Mouse (Mus musculus) embryonic stem cell, embryonic (primary cell): ENCODE measurements around the gene Trabd2b.

Experiments
- CTCF ChIA-PET, 4 experiments: fragments of 300-600 bp in 2 of 4; fragments of 350-600 bp in 2 of 4; sonication (Branson Sonifier 250); formaldehyde crosslinking; loops; one replicate each; lab custom pipeline; 2022; ENCODE audit warnings: inconsistent platforms in 2 of 4; lab: Charles Lee
- POLR2A ChIA-PET, 4 experiments: fragments of 300-600 bp in 2 of 4; fragments of 350-600 bp in 2 of 4; sonication (Branson Sonifier 250); formaldehyde crosslinking; loops; one replicate each; lab custom pipeline; 2022; ENCODE audit warnings: antibody characterized with exemption in 4 of 4, inconsistent platforms in 1 of 4; lab: Charles Lee

Gene Trabd2b

GRCm38 (mm10) chr4:114515330-114515771 is 108.8 kb downstream of the Trabd2b start:
- ChIA-PET POLR2A (no interaction called here), CTCF (interaction anchor here in 1 of 4 experiments (0.6 kb wide), 1 partner anchor 65 kb away, joined by 3 read pairs; no protein-coding TSS in a partner anchor)

DNA sequence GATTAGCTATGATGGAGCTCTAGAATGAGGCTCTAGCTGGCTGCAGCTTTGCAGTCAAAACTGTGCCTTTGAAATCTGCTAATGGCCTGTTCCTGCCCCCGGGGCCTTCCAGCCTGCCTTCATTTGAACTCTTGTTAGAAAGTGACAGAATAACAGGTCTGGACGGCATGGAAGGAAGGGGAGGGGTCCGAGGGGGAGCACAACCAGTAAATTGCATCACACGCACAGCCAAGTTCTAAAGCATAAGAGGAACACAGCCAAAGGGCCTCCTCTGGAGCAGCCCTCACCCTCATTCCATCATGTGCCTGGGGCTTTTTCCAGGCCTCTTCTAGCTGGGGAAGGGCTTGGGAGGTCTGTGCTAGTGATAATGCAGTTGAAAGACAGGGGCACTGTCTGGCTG is 110.1 kb downstream of the Trabd2b start:
- CTCF ChIA-PET = no interaction called here
- POLR2A ChIA-PET = no interaction called here

DNA sequence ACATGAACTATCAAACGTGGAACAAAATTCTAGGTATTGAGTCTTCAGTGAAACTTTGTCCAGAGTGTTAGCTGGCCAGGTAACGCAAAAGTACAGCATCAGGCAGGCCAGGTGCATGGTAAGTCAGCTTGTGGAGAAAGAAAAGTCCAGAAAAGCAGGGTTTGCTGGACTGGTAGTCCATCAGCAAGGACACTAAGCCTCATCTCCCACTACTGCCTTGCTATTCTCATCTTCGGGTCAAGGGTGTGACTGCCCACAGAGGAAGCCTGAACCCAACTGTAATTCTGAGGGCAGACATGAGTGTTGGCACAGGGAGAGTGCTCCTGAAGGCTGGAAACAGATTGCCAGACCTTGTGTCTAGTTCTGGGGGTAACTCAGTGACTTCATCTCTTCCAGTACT is 111.5 kb downstream of the Trabd2b start:
- POLR2A ChIA-PET = no interaction called here
- CTCF ChIA-PET = no interaction called here

- CTCF ChIA-PET = interaction anchor here in 1 of 4 experiments (0.6 kb wide), 1 partner anchor 159 kb away, joined by 8 read pairs; no protein-coding TSS in a partner anchor
- POLR2A ChIA-PET = no interaction called here
Measured at GRCm38 (mm10) chr4:114518571-114518970, 112.0 kb downstream of the Trabd2b start.

DNA sequence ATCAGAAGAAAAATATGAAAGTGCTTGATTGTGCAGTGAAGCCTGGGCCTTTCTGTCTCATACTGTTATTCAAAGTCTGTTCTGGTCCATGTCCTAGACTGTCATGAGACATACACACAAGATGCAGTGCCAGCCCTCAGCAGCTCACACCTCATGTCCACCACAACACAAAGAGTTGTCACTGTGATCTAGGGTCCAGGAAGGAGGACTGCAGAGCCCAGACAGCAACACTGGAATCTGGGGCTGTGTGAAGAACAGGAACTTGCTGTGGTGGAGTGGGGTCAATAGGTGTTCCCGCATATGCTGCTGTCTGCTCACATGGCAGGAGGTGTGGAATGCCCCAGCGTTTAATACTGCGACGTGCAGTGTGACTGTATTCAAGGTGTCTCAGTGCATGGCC is 112.8 kb downstream of the Trabd2b start:
- ChIA-PET CTCF (no interaction called here), POLR2A (no interaction called here)

DNA sequence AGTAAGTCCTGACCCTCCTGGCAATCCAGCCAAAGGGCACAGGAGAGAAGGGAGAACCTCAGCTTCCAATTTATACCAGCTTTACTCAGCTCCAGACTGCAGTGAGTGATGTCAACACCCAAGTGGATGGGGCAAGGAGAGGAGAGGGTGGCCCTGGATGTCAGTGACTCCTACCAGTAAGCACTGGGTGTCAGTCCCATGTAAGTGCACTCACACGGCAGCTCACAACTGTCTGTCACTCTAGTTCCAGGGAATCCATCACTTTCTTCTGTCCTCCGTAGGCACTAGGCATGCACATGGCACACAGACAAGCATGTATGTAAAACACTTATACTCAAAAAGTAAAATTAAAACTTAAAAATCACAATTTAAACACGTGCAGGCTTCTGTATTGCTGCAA is 113.4 kb downstream of the Trabd2b start:
- POLR2A ChIA-PET = no interaction called here
- CTCF ChIA-PET = no interaction called here

DNA sequence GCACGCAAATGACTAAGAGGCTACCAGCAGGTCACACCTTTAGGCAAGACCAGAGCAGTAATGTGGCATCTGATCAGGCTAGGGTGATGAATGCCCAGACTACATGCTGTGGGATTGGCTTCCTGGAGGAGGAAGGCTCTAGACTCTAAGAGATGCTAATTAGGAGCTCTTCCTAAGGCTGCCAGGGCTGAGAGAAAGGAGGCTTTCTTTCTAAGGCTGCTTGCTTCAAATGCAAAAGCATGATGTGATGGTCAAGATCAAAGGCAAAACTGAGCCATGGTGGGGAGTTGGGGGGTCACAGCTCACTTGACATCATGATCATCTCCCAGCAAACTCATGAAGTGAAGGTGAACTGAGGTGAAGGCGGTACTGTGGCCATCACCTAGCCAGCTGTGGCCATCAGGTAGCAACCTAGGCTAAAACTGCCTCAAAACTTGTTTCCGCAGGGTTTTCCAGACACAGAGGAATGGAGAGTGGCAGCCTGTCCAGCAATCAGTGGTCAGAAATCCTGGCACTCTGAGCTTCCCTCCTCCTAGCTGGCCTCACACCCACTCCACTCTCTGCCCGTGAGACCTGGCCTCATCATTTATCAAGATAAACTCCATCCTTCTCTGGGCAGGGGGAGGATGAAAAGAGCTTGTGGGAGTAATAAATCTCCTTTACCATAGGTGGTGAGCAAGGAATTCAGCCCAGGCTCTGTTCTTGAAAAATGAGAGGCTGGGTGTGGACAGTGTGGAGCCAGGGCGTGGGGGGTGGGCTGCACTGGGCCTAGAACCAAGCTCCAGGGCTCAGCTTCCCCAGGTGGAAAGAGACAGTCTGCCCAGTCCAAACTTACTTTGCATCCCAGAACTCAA is 117.0 kb downstream of the Trabd2b start:
- POLR2A ChIA-PET = no interaction called here

GRCm38 (mm10) chr4:114531591-114531990 is 125.1 kb downstream of the Trabd2b start:
- CTCF ChIA-PET = no interaction called here
- POLR2A ChIA-PET = no interaction called here

More for the DNA sequence above, 117.0 kb downstream of the Trabd2b start:
- CTCF ChIA-PET = no interaction called here

DNA sequence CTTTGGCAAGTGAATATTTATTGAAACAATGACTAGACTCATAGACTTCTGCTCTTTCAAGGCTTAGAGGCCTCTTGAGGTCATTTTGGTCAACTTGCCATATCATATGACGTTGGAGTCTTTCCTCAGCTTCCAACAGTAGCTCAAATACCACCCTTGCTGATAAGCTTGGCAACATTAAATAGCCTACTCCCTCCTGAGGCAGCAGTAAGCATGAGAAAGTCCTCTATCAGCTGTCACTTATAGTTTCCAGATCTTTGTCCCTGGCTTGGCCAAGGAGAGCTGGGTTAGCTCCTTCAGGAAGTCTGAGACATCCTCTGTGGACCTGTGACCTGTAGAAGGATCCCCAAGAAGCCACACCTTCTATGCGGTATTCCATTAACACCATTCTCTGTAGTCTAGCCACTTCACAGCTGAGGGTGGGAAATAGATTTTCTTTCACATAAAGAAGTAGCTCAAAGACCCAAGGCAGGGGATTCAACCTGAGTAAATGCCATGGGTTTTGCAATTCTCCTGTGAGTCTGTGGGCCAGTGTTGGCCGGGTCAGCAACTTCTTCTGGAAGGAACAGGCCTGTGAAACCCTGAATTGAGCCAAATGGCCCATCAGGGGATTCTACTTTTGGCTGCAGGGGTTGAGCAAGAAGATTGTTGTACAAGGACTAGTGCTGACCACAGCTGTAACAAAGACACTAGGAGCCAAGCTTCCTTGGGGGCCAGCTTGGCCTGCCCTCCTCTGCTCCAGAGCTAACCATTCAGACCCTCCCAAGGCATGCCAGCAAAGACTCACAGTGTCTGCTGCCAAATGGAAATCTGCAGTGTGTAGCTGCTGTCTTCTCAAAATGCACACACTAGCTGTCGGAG is 127.6 kb downstream of the Trabd2b start:
- ChIA-PET CTCF (interaction anchor here in 1 of 4 experiments (0.7 kb wide), 1 partner anchor 778 kb away, joined by 4 read pairs; no protein-coding TSS in a partner anchor), POLR2A (no interaction called here)

GRCm38 (mm10) chr4:114537376-114537974 is 131.0 kb downstream of the Trabd2b start:
- ChIA-PET POLR2A (no interaction called here), CTCF (no interaction called here)

DNA sequence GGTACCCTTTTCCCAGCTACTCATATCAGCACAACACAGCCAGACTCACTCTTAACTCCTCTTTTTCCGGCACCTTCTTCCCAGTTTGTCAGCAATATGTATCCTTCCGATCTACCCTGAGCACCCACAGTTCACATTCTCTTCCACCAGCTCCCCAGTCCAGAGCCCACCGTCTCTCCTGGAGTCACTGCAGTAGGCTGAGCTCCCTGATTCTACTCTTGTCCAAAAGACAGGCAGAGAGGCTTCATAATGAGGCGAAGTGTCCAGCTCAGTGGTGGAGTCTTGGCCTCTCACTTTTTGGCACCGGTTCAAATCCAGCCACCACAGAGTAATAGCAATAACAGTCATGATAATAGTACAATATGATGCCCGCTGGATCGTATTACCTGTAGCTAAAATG is 133.5 kb downstream of the Trabd2b start:
- CTCF ChIA-PET = no interaction called here
- POLR2A ChIA-PET = no interaction called here

GRCm38 (mm10) chr4:114541221-114541620 is 134.7 kb downstream of the Trabd2b start:
- POLR2A ChIA-PET = no interaction called here
- CTCF ChIA-PET = no interaction called here

GRCm38 (mm10) chr4:114542136-114542535 is 135.6 kb downstream of the Trabd2b start:
- POLR2A ChIA-PET = no interaction called here
- CTCF ChIA-PET = no interaction called here

DNA sequence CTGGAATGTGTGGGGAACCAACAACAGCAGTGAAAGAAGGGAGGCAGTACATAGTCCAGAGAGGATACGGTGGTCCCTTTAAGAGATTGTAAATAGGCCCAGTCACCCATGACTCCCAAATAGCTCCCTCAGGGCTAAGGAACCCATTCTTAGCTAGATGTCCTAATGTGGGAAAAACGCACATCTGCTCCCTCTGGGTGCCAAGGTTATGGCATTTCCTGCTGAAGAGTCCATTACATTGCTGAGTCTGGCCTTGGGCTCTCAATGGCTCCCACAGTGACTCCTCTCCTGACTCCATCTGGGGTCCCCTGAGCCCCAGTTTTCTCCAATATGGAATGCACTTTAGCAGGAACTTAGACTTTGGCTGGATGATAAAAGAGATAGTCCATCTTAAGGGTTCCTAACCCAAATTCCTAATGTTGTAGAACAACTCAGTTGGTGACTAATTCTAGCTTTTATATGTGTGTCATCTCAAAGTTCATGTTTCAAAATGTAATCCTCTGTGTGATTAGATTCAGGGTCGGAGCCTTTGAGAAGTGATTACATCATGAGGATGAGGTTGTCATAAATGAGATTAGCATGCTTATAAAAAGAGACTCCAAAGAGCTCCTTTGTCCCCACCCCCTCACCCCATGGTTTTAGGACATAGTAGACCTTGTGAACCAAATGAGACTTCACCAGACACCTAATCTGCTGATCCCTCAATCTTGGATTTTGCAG is 139.1 kb downstream of the Trabd2b start:
- POLR2A ChIA-PET = interaction anchor here in 1 of 4 experiments (0.6 to 1.4 kb wide), 2 partner anchors 10 to 501 kb away, joined by 3 to 4 read pairs; no protein-coding TSS in a partner anchor
- CTCF ChIA-PET = interaction anchor here in 1 of 4 experiments (0.6 kb wide), 1 partner anchor 588 kb away, joined by 4 read pairs; no protein-coding TSS in a partner anchor

DNA sequence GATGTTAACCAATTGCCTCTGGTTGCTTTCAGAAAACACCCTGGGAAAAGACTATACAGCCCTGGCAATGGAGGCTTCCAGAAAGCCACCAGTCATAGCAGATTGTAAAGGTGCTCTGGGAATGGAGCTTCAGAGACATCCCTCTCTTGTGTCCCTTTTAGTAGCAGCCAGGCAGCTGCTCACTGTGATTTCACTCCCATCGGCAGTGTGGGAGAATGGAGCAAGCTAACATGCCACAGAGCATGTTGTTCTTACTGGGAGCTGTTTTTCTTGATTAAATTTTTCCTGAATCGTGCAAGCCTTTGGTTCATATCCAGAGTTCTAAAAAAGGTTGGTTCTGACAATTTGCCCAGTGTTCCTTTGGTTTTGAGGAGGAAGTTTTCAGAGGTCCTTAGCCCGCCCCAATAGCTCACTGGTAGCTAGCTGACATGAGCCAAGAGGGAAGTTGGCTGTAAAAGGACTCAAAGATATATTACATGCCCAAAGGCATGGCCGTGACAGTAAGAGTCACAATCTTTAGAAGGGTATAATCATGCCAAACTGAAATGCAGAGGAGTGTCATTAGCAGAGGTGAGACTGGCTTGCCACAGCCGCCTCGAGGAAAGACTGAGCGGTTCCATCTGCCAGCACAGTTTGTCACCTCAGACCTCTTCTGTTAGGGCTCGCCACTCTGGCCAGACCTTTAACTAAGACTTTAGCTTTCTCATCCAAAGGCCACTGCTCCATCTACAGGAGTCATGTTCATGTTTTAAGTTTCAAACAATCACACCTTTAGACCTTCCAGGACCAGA is 141.3 kb downstream of the Trabd2b start:
- POLR2A ChIA-PET = no interaction called here
- CTCF ChIA-PET = no interaction called here

DNA sequence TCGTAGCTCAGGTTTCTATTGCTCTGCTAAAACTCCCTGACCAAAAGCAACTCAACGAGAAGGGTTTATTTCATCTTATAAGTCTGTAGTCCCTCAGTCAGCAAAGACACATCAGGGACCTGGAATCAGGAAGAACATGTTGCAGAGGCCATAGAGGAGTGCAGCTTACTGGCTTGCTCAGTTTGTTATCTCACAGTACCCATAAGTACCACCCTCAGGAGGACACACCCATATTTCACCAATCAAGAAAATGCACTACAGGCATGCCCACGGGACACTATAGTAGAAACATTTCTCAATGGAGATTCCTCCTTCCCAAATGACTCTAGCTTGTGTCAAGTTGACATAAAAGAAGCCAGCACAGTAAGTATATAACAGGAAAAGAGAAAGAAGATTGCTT is 143.0 kb downstream of the Trabd2b start:
- CTCF ChIA-PET = no interaction called here
- POLR2A ChIA-PET = no interaction called here

DNA sequence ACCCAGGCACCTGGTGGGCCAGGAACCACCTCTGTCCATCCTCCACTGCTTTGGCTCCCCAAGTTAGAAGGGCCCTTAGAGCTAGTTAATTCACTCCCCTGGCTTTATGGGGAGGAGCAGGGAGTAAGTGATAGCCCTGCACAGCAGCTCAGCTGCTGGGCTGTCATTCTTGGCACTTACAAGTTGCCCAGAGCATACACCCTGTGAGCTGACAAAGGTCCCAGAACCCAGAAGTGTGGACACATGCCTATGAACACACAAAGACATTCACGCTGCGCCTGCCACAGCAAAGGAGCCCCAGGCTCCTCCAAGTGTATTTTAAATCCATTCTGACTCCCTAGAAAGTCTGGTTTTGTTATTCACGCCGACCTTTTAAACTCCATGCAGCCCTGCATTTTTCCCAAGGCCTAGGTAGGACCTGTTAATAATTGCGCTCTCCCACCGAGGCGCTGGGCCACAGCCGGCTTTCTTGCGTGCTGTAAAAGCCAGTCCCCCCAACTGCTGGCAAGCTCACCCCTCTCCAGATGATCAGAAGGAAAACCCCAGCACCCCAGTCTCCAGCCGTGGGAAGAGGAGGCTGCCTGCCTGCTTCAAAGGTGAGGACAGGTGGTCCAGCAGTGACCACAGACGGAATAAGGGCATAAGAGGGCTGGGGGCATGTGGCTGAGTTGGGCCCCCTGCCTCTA is 144.1 kb downstream of the Trabd2b start:
- POLR2A ChIA-PET = no interaction called here
- CTCF ChIA-PET = no interaction called here

- POLR2A ChIA-PET = no interaction called here
- CTCF ChIA-PET = no interaction called here
Measured at GRCm38 (mm10) chr4:114556880-114557279, 150.4 kb downstream of the Trabd2b start.
